Mouse (Mus musculus) olfactory bulb, adult 2 months (tissue): ENCODE data around the gene Pigb. TPM values are rescaled to one million over a fixed set of nuclear protein-coding genes. Genes with fewer than 3 reads are reported as not detected.

Experiments
- H3K27ac ChIP-seq: fragments of 200-500 bp; 2 replicates; pipeline ENCODE4 v1.5.1; 2012; ENCODE audit warnings: low read depth, low read length; ENCODE audit not compliant: insufficient read depth
- H3K4me1 ChIP-seq: fragments of 200-500 bp; 2 replicates; pipeline ENCODE4 v1.6.1; 2012; ENCODE audit warnings: low read length; ENCODE audit not compliant: control insufficient read depth, insufficient read depth
- H3K4me3 ChIP-seq: fragments of 200-500 bp; 2 replicates; pipeline ENCODE4 v1.5.1; 2012; ENCODE audit warnings: mild to moderate bottlenecking, low read depth, low read length, moderate library complexity; ENCODE audit not compliant: insufficient read depth
- CTCF ChIP-seq: fragments of 200-500 bp; IDR thresholded peaks from 2 replicates; pipeline ENCODE4 v1.5.1; 2012; ENCODE audit warnings: low read depth, mild to moderate bottlenecking, low read length, moderate library complexity; ENCODE audit not compliant: insufficient read depth
- POLR2A ChIP-seq: fragments of 200-500 bp; IDR thresholded peaks from 2 replicates; pipeline ENCODE4 v1.6.1; 2012; ENCODE audit warnings: mild to moderate bottlenecking, low read depth, low read length, moderate library complexity; ENCODE audit not compliant: insufficient read depth
- WGBS: fragments of 180-500 bp; shearing (Covaris S2); methylation state at CpG from one replicate; pipeline ENCODE4 v1.1.7; 2018; 5-methylcytosine and 5-hydroxymethylcytosine counted together
- polyA plus RNA-seq: library from polyadenylated mRNA; stranded (reverse); fragments of >200 nt; gene quantifications from 2 replicates; pipeline ENCODE4 v1.2.4, GENCODE M21; 2012; ENCODE audit warnings: low replicate concordance; ENCODE audit not compliant: missing spikeins, insufficient read depth, insufficient read length

Pigb gene
- polyA plus RNA-seq, 1 experiment: not detected

- TF ChIP-seq CTCF (no peak), POLR2A (no peak)
- no peak overlapping the region for H3K27ac ChIP-seq
- H3K4me1 ChIP-seq: peaks cover 1% of the 10 kb centered on the region
- 91% methylated on average over 5 of the region's 5 CpGs for WGBS
- no peak overlapping the region for H3K4me3 ChIP-seq
These were observed 33.0 kb upstream of the Pigb start for GRCm38 (mm10) chr9:73073169-73073568.

DNA sequence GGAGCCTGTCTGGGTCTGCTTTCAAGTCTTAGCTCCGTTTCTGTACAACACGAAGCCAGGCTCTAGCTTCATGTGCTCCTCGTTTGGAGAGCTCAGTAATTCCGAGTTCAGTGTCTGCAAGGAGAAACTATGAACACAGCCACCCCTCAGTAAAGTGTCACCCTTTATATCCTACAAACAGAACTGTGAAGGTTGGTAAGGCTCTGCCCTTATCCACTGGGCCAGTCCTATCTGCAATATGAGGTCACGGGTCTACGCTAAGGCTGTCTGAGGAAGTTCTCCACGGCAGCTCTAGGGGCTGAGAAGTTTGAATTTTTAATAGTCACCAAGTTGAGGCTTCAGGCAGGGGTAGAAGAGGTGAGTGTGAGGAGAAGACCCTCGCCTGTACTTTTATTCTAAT is 32.2 kb upstream of the Pigb start:
- no peak for TF ChIP-seq CTCF
- TF ChIP-seq POLR2A: no peak
- Histone ChIP-seq H3K27ac (no peak overlapping the region), H3K4me1 (peaks cover 7% of the 10 kb centered on the region), H3K4me3 (no peak overlapping the region)
- 84% methylated on average over 8 of the region's 8 CpGs for WGBS

DNA sequence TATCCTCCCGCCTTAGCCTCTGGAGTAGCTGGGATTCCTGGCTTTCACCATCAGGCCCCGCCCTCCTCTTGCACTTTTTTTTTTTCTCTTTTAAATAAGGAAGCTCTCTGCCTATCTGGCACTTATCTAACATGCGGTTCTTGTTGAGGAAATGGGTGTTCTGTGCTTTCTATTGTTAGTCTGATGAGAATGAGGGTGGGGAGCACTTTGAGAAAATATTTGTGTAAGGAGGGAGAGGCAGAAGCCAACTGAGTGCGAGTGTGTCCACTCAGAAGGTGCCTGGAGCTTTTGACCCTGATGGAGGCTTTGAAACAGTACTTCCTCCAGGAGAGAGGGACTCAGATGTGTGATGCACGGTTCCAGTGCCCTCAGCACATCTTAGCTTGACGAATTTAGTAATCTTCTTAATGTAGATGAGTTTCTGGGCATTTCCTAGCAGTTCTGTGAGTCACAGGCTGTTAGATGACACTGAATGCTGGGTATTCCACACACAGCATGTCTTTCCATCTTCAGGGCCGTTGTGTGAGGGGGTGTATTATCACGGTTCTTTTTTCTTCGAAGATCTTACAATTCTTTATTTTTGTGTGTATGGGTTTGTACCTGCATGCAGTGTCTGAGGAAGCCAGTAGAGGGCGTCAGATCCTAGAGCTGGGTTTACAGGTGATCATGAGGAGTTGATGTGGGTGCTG is 30.9 kb upstream of the Pigb start:
- no peak overlapping the region for H3K27ac ChIP-seq
- WGBS: 56% methylated on average over 10 of the region's 10 CpGs
- H3K4me1 ChIP-seq: peaks cover 11% of the 10 kb centered on the region
- TF ChIP-seq POLR2A (no peak), CTCF (no peak)
- H3K4me3 ChIP-seq: no peak overlapping the region

DNA sequence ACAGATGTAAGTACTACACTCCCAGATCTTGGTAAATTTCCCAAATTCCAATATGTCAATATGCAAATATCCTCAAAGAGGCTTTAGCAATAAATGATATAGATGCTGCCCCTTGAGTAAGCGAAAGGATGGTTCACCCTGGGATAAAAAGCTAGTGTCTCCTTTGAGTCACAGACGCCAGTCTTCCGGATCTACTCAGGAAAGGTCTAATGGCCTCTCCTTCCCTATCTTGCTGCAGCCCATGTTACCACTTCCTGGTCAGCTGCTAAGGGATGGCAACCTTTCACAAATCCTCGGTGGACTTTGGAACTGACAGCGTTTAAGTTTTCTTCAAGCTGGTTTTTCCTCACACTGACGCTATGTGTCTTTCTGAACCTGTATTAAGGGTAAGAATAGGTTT is 28.5 kb upstream of the Pigb start:
- Histone ChIP-seq H3K27ac (no peak overlapping the region), H3K4me1 (peaks cover 11% of the 10 kb centered on the region), H3K4me3 (no peak overlapping the region)
- TF ChIP-seq POLR2A (no peak), CTCF (no peak)
- 84% methylated on average over 6 of the region's 6 CpGs for WGBS

DNA sequence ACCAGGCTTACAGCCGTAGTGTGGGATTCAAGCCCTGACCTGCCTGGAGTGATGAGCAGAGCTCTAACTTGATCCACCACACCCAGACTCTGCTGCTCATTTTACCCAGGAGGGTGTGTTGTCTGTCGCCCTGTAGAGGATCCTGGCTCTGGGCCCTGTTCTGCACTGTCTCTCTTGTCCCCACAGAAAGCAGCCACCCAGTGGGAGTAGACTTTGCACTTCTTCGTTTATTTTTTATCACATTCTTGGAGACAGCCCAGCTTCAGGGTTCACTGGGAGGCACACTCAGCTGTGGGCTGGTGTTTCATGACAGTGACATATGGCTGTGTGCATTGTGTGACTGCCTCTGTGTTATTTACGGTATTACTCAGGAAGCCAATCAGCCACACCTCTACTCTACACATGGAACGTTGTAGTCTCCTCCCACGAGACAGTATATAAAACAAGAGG is 28.1 kb upstream of the Pigb start:
- 0 out of 2 replicates have a peak overlapping the region, but pooled peaks have one; percentile 17 for H3K27ac ChIP-seq
- H3K4me1 ChIP-seq: peaks cover 14% of the 10 kb centered on the region
- H3K4me3 ChIP-seq: no peak overlapping the region
- WGBS: 36% methylated on average over 6 of the region's 6 CpGs
- TF ChIP-seq CTCF: no peak
- TF ChIP-seq POLR2A: no peak

- H3K4me3 ChIP-seq: no peak overlapping the region
- H3K27ac ChIP-seq: no peak overlapping the region
- 50% methylated on average over 10 of the region's 10 CpGs for WGBS
- TF ChIP-seq POLR2A: no peak
- TF ChIP-seq CTCF: no peak
- peaks cover 14% of the 10 kb centered on the region for H3K4me1 ChIP-seq
These were observed 26.9 kb upstream of the Pigb start for GRCm38 (mm10) chr9:73067086-73067485.

DNA sequence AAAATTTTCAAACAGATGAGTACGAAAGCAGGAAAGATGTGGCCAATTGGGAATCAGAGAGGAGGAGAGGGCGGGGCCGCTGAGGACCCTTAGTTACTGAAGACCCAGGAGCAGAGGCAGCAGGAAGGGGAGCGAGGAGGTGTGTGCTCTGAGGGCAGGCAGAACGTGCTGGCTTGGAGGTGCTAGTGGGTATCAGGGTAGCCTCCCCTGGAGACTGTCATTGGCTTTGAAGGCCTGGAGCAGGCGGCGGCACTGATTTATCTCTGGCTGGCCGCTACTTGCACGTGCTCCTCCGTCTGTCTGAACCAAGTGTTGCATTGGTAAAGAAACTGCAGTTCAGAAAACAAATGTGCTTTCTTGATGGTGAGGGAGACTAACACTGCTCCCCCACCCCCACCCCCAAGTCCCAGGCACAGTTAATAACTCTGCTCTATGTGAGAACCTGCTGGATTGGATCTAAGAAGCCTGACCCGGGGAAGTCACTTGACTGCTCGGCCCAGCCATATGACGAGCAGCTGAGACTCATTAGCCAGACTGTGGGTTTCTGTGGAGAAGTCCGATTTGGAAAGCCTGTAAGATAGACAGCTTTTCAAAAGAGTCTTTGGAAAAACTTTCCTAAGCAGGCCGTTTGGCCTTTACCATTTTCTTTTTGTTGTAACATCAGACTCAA is 23.6 kb upstream of the Pigb start:
- Histone ChIP-seq H3K4me3 (no peak overlapping the region), H3K27ac (no peak overlapping the region), H3K4me1 (peaks cover 14% of the 10 kb centered on the region)
- TF ChIP-seq POLR2A (no peak), CTCF (no peak)
- WGBS: 51% methylated on average over 15 of the region's 15 CpGs

DNA sequence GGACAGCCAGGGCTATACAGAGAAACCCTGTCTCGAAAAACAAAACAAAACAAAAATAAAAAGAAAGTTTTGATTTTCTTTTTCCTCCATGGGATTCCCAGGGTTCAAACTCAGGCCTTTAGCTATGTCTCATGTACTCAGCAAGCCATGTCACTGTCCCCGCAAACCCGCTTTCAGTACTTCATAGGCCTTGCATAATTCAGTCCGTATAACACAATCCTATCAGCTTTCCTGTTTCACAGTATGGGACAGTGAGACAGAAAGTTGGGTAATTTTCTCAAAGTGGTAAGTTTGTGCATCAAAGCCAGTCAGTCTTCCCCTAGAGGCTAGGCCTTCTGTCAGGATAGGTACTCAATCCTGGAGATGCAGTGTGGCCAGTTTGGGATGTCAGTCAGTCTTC is 19.0 kb upstream of the Pigb start:
- H3K4me3 ChIP-seq: no peak overlapping the region
- H3K27ac ChIP-seq: no peak overlapping the region
- peaks cover 3% of the 10 kb centered on the region; the same call in 1 of the 2 replicates for H3K4me1 ChIP-seq
- WGBS: 93% methylated on average over 4 of the region's 4 CpGs
- TF ChIP-seq CTCF: no peak
- no peak for TF ChIP-seq POLR2A

GRCm38 (mm10) chr9:73055441-73055911 is 15.3 kb upstream of the Pigb start:
- Histone ChIP-seq H3K27ac (no peak overlapping the region), H3K4me1 (no peaks in the 10 kb centered on the region), H3K4me3 (no peak overlapping the region)
- 72% methylated on average over 10 of the region's 10 CpGs for WGBS
- TF ChIP-seq CTCF: no peak
- TF ChIP-seq POLR2A: no peak
